Mouse (Mus musculus): ENCODE results near the gene Tmem151a.

DNA sequence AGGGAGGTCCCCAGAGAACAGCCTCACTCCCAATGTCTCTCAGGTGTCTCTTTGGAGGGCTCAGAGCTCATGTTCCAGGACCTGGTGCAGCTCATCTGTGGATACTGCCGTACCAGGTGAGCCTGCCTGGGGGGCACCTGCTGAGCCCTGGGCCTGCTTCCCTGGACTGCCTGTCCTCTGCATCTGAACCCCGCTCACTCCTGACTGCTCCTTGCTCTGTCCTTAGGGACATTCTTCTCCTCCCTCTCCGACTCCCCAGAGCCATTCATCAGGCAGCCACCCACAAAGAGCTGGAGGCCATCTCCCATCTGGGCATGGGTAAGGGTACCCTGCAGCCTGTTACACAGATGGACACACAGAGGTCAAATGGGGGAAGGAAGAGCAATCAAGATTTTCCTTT is 33.8 kb downstream of the Tmem151a start:
- TF ChIP-seq CTCF (IDR thresholded peaks at IDR 0.05; ENCODE audit: low read depth): no peak
- no peak for TF ChIP-seq EP300 (IDR thresholded peaks at IDR 0.05; ENCODE audit: low read depth)

All from liver, postnatal 0 days (tissue).